Mouse (Mus musculus) heart, adult 2 months (tissue): ENCODE results near the gene Fam78a. TPM values are rescaled to one million over a fixed set of nuclear protein-coding genes. Genes with fewer than 3 reads are reported as not detected.

Source experiments
- DNase-seq, 2 experiments: peaks; one replicate each; pipeline ENCODE4 v3.0.0; 2021
- H3K27ac ChIP-seq: fragments of 200-600 bp; 2 replicates; pipeline ENCODE4 v1.8.1; 2022
- H3K27me3 ChIP-seq: fragments of 200-500 bp; 2 replicates; pipeline ENCODE4 v1.6.1; 2012; ENCODE audit warnings: mild to moderate bottlenecking, low read length, inconsistent platforms, mixed read lengths; ENCODE audit not compliant: control insufficient read depth, insufficient read depth
- H3K36me3 ChIP-seq: fragments of 200-500 bp; 2 replicates; pipeline ENCODE4 v1.6.1; 2012; ENCODE audit warnings: low read length, inconsistent platforms; ENCODE audit not compliant: control insufficient read depth, insufficient read depth
- H3K4me1 ChIP-seq: fragments of 200-500 bp; 2 replicates; pipeline ENCODE4 v1.6.1; 2011; ENCODE audit warnings: low read length; ENCODE audit not compliant: control insufficient read depth, insufficient read depth
- H3K4me3 ChIP-seq: fragments of 200-600 bp; 2 replicates; pipeline ENCODE4 v1.8.1; 2022
- H3K79me2 ChIP-seq: fragments of 200-500 bp; replicated peaks from 2 replicates; pipeline ENCODE4 v1.6.1; 2012; ENCODE audit warnings: mild to moderate bottlenecking, inconsistent platforms, low read length, moderate library complexity, mixed read lengths; ENCODE audit not compliant: control insufficient read depth, insufficient read depth
- H3K9ac ChIP-seq: fragments of 200-500 bp; 2 replicates; pipeline ENCODE4 v1.6.1; 2012; ENCODE audit warnings: low read depth, mild to moderate bottlenecking, control low read depth, inconsistent platforms, low read length, mixed read lengths
- CTCF ChIP-seq: fragments of 200-600 bp; IDR thresholded peaks from 2 replicates; pipeline ENCODE4 v1.8.1; 2022; ENCODE audit warnings: antibody characterized with exemption, mild to moderate bottlenecking, moderate library complexity
- EP300 ChIP-seq: fragments of 200-500 bp; IDR thresholded peaks from 2 replicates; pipeline ENCODE4 v1.6.1; 2011; ENCODE audit warnings: low read depth, low read length, control low read depth; ENCODE audit not compliant: insufficient read depth
- POLR2A ChIP-seq: fragments of 200-500 bp; IDR thresholded peaks from 2 replicates; pipeline ENCODE4 v1.6.1; 2011; ENCODE audit warnings: mild to moderate bottlenecking, low read depth, low read length, control low read depth; ENCODE audit not compliant: insufficient read depth
- WGBS: fragments of 180-500 bp; shearing (Covaris S2); methylation state at CpG from one replicate; pipeline ENCODE4 v1.1.7; 2018; 5-methylcytosine and 5-hydroxymethylcytosine counted together
- intact Hi-C: fragments of 180-260 bp; cut with DNase I; formaldehyde crosslinking; loops from one replicate; pipeline ENCODE4 v1.15.1; 2025
- polyA plus RNA-seq: library from polyadenylated mRNA; depleted of rRNA; stranded (reverse); fragments of >200 nt; gene quantifications from 2 replicates; pipeline ENCODE4 v1.2.3, GENCODE M21; 2012
- total RNA-seq, 2 experiments: library from RNA; stranded (reverse); gene quantifications; 2 replicates each; pipeline ENCODE4 v1.2.3; 2021

Fam78a gene
- total and polyA plus RNA-seq, 3 experiments: 15.9 to 19.1 (median 18.7) TPM

DNA sequence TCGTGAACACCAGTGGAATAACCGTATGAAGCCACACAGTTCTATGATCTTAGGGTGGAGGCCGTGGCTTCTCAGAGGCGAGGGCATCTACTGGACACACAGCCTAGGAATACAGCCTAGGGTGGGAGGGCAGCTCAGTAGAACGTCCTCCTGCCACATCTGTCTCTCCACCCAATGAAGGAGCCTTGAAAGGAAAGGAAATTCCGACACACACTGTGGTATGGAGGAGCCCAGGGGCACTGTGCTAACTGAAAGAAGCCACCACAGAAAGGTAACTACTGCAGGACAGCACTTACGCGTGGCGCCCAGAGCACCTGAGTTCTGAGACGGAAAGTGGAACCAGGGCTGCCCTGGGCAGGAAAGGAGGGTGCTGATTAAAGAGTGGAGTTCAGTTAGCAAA lies 13.9 kb downstream of the Fam78a start:
- H3K36me3 ChIP-seq: no peaks in the 10 kb centered on the region
- H3K27ac ChIP-seq: no peak overlapping the region
- intact Hi-C loops: no loop called here
- H3K9ac ChIP-seq: no peak overlapping the region
- 89% methylated on average over 10 of the region's 10 CpGs for WGBS
- H3K79me2 ChIP-seq: no peaks in the 10 kb centered on the region
- H3K4me1 ChIP-seq: peaks cover 6% of the 10 kb centered on the region; the same call in 1 of the 2 replicates
- no peaks in the 10 kb centered on the region for H3K27me3 ChIP-seq
- TF ChIP-seq EP300: no peak
- no peak for TF ChIP-seq CTCF
- no peak for TF ChIP-seq POLR2A
- H3K4me3 ChIP-seq: no peak overlapping the region
- no peak for DNase-seq

DNA sequence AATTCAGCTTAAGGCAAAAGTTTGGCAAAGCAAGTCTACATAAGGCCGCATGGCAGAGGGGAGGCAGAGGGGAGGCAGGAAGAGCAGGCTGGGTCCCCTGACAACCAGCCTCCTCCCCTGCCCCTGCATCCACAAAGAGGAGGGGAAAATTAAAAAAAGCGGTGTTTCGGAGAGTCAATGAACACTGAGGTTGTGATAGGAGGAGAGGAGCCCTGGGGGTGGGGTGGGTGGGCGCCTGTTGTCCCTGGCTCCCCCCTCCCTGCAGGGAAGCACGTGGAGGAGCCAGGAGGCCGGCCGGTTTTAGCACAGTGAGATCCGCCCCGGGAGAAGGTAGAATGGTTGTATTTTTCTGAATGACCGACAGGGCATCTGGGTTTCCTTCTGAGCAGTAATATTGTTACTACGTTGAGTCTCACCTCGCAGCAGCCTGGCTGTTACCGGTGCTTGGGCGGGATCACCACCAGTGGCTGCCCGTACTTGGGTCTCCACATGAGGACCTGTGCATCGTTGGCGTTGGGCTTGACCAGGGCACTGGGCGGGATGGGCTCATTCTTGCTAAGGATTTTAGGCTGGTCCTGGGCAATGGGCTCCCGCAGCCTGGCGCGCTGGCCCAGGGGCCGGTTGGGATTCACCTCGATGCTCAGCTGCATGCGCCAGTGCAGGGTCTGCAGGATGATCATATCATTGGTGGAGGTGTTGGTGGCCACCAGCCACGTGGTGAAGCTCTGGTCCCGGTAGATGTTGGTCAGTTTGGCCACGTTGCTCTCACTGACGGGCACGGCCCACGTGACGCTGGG lies 15.6 kb downstream of the Fam78a start:
- Histone ChIP-seq H3K36me3 (no peaks in the 10 kb centered on the region), H3K9ac (no peak overlapping the region), H3K4me3 (no peak overlapping the region), H3K27ac (no peak overlapping the region), H3K4me1 (peaks cover 5% of the 10 kb centered on the region; the same call in 1 of the 2 replicates), H3K79me2 (no peaks in the 10 kb centered on the region), H3K27me3 (no peaks in the 10 kb centered on the region)
- intact Hi-C loops: no loop called here
- DNase-seq: no peak
- WGBS: 70% methylated on average over 31 of the region's 31 CpGs
- TF ChIP-seq EP300: no peak
- TF ChIP-seq CTCF: no peak
- TF ChIP-seq POLR2A: no peak

DNA sequence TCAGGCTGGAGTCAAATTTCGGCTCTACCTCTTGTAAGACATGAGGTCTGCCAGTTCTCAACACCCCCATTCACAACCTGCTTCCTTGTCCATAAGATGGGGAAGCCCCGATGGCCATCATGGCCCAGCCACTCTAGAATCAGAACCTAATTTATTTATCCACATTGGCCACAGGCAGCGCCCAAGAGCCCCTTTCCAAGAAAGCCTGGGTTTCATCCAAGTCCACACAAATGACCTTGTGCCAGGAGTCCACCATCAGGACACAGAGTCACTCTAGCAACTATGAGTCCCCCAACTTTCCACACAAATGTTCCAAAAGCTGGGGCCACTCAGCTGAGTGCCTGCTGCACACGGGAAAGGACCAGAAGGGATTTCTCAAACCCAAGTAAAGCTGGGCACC lies 18.7 kb downstream of the Fam78a start:
- H3K79me2 ChIP-seq: no peaks in the 10 kb centered on the region
- H3K4me3 ChIP-seq: no peak overlapping the region
- intact Hi-C loops: no loop called here
- no peaks in the 10 kb centered on the region for H3K27me3 ChIP-seq
- no peaks in the 10 kb centered on the region for H3K36me3 ChIP-seq
- WGBS: 62% methylated on average over 4 of the region's 4 CpGs
- H3K27ac ChIP-seq: no peak overlapping the region; the same call in 1 of the 2 replicates
- TF ChIP-seq CTCF (peak; percentile 47), EP300 (no peak)
- no peak overlapping the region for H3K9ac ChIP-seq
- H3K4me1 ChIP-seq: peaks cover 8% of the 10 kb centered on the region; the same call in 1 of the 2 replicates
- DNase-seq: no peak

DNA sequence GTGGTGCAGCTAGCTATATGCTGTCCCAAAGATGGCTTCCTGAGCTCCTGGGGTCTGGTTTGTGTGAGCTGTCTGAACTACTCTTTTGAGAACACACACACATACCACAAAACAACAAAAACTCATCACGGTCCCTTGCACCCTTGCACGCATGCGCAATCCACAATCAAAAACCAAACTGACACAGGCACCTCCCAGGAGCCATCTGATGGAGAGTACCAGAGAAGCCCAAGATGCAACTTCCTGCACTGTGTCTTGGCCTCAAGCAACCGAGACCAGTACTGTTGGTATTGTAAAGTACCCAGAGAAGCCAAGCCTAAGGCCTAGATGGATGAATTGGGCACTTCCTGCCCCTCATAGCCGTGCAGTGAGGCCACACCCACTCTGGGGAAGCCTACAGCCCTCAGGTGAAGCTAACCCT lies 19.3 kb downstream of the Fam78a start:
- Histone ChIP-seq H3K36me3 (no peaks in the 10 kb centered on the region), H3K79me2 (no peaks in the 10 kb centered on the region), H3K4me1 (peaks cover 8% of the 10 kb centered on the region; the same call in 1 of the 2 replicates), H3K27me3 (no peaks in the 10 kb centered on the region), H3K9ac (no peak overlapping the region), H3K27ac (peak overlapping the region; percentile 75), H3K4me3 (no peak overlapping the region)
- DNase-seq: no peak
- intact Hi-C loops: no loop called here
- TF ChIP-seq CTCF: no peak
- TF ChIP-seq EP300: no peak
- no peak for TF ChIP-seq POLR2A
- WGBS: 57% methylated on average over 5 of the region's 5 CpGs

GRCm38 (mm10) chr2:32064913-32065312 lies 19.7 kb downstream of the Fam78a start:
- Histone ChIP-seq H3K9ac (peak overlapping the region; percentile 31), H3K27ac (peak overlapping the region; percentile 75), H3K4me3 (no peak overlapping the region), H3K36me3 (no peaks in the 10 kb centered on the region), H3K4me1 (peaks cover 8% of the 10 kb centered on the region; the same call in 1 of the 2 replicates), H3K79me2 (no peaks in the 10 kb centered on the region), H3K27me3 (no peaks in the 10 kb centered on the region)
- TF ChIP-seq POLR2A: peak; percentile 31; the same call in 1 of the 2 replicates
- no peak for TF ChIP-seq CTCF
- intact Hi-C loops: no loop called here
- WGBS: 28% methylated on average over 13 of the region's 13 CpGs
- peak in 1 of 2 experiments; percentile 63 for DNase-seq

GRCm38 (mm10) chr2:32063451-32064151 lies 21.1 kb downstream of the Fam78a start:
- peak in 1 of 2 experiments; percentile 49 for DNase-seq
- H3K27ac ChIP-seq: peak overlapping the region; percentile 75
- H3K27me3 ChIP-seq: no peaks in the 10 kb centered on the region
- WGBS: 53% methylated on average over 7 of the region's 7 CpGs
- peak; percentile 69; the same call in 1 of the 2 replicates for TF ChIP-seq EP300
- TF ChIP-seq CTCF: no peak
- no peak for TF ChIP-seq POLR2A
- no peaks in the 10 kb centered on the region for H3K79me2 ChIP-seq
- H3K4me1 ChIP-seq: peaks cover 8% of the 10 kb centered on the region; the same call in 1 of the 2 replicates
- no peak overlapping the region for H3K4me3 ChIP-seq
- no peak overlapping the region; the same call in 1 of the 2 replicates for H3K9ac ChIP-seq
- intact Hi-C loops: no loop called here
- no peaks in the 10 kb centered on the region for H3K36me3 ChIP-seq
